Mouse (Mus musculus): ENCODE results near the gene 1700003H04Rik.

DNA sequence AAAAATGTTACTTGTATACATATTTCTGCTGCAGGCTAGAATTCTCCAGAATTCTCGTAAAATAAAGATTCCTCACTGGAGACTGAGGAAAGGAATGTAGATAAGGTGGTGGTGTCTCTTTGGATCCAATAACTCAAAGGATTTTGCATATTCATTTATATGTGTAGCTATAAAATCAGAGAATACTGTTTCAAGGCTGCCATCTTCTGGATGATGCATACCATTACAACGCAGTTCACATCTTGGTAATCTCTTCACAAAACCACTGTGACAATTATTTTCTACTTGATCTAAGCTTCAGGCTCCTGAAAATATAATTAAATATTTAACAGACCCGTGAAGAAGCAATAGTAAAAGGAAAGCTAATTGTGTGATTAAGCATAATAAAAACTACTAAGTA, 6.6 kb upstream of the 1700003H04Rik start:
- no peak for TF ChIP-seq POLR2A (IDR thresholded peaks at IDR 0.05; ENCODE audit: borderline replicate concordance, control insufficient read depth, low read depth, low read length)
- no peak for TF ChIP-seq CTCF (IDR thresholded peaks at IDR 0.05; ENCODE audit: control insufficient read depth, insufficient read depth, low read length)

Measured in bone marrow, adult 2 months (tissue).